Mouse (Mus musculus) macrophage (primary cell): ENCODE data around the gene Gtf2h3. TPM values are rescaled to one million over a fixed set of nuclear protein-coding genes. Genes with fewer than 3 reads are reported as not detected.
A peak's percentile ranks its signal among the peaks of the same experiment; 100 is the strongest.
"Not testable (repeated sequence)": the region's sequence is repeated elsewhere in the genome, so short reads cannot be mapped to it uniquely, and the experiment has no call there.

Experiments used
- H3K27ac ChIP-seq: fragments of 350-480 bp; formaldehyde crosslinking; 2 replicates; pipeline ENCODE4 v1.9.0; 2021
- H3K36me3 ChIP-seq: fragments of 350-480 bp; formaldehyde crosslinking; 2 replicates; pipeline ENCODE4 v1.9.0; 2021; ENCODE audit errors: inconsistent target
- H3K4me3 ChIP-seq: fragments of 350-480 bp; formaldehyde crosslinking; 2 replicates; pipeline ENCODE4 v1.9.0; 2021; ENCODE audit errors: inconsistent target
- H3K79me2 ChIP-seq: fragments of 350-480 bp; formaldehyde crosslinking; 2 replicates; pipeline ENCODE4 v1.9.0; 2021; ENCODE audit errors: inconsistent target
- WGBS: methylation state at CpG from one replicate; pipeline ENCODE4 v1.1.7; 2026; ENCODE audit warnings: inconsistent platforms; ENCODE audit not compliant: missing documents; 5-methylcytosine and 5-hydroxymethylcytosine counted together
- polyA plus RNA-seq: library from polyadenylated mRNA; stranded (reverse); fragments of 250-400 nt; gene quantifications from 3 replicates; pipeline ENCODE4 v1.2.4, GENCODE M21; 2018; ENCODE audit warnings: inconsistent platforms

The Gtf2h3 gene
- polyA plus RNA-seq, 1 experiment from 2014 or later = 10.6 TPM

- WGBS = 93% methylated on average over 17 of the region's 17 CpGs
- Histone ChIP-seq H3K27ac (no peak overlapping the region), H3K36me3 (no peaks in the 10 kb centered on the region), H3K4me3 (no peak overlapping the region), H3K79me2 (no peaks in the 10 kb centered on the region)
Measured at GRCm38 (mm10) chr5:124605041-124605622, 26.2 kb downstream of the Gtf2h3 start.

- Histone ChIP-seq H3K27ac (no peak overlapping the region), H3K79me2 (no peaks in the 10 kb centered on the region), H3K36me3 (no peaks in the 10 kb centered on the region), H3K4me3 (no peak overlapping the region)
- 77% methylated on average over 10 of the region's 10 CpGs for WGBS
Measured at GRCm38 (mm10) chr5:124610965-124611364, 32.0 kb downstream of the Gtf2h3 start.

GRCm38 (mm10) chr5:124614709-124615108 lies 35.8 kb downstream of the Gtf2h3 start:
- WGBS = 27% methylated on average over 11 of the region's 11 CpGs
- no peaks in the 10 kb centered on the region for H3K36me3 ChIP-seq
- H3K27ac ChIP-seq = no peak overlapping the region
- H3K79me2 ChIP-seq = no peaks in the 10 kb centered on the region
- H3K4me3 ChIP-seq = no peak overlapping the region

GRCm38 (mm10) chr5:124618711-124619110 lies 39.8 kb downstream of the Gtf2h3 start:
- Histone ChIP-seq H3K36me3 (no peaks in the 10 kb centered on the region), H3K79me2 (no peaks in the 10 kb centered on the region), H3K27ac (no peak overlapping the region), H3K4me3 (no peak overlapping the region)
- WGBS = 93% methylated on average over 10 of the region's 10 CpGs

- 34% methylated on average over 13 of the region's 13 CpGs for WGBS
- Histone ChIP-seq H3K79me2 (no peaks in the 10 kb centered on the region), H3K27ac (no peak overlapping the region), H3K36me3 (no peaks in the 10 kb centered on the region), H3K4me3 (no peak overlapping the region)
Measured at GRCm38 (mm10) chr5:124621362-124621761, 42.4 kb downstream of the Gtf2h3 start.

- no peak overlapping the region for H3K4me3 ChIP-seq
- 0 out of 2 replicates have a peak overlapping the region, but pooled peaks have one; percentile 10 for H3K27ac ChIP-seq
- no peaks in the 10 kb centered on the region for H3K36me3 ChIP-seq
- no peaks in the 10 kb centered on the region for H3K79me2 ChIP-seq
- 68% methylated on average over 15 of the region's 15 CpGs for WGBS
Measured at GRCm38 (mm10) chr5:124622890-124623289, 44.0 kb downstream of the Gtf2h3 start.

GRCm38 (mm10) chr5:124624291-124624690 lies 45.4 kb downstream of the Gtf2h3 start:
- 94% methylated on average over 9 of the region's 9 CpGs for WGBS
- H3K79me2 ChIP-seq = peaks cover 1% of the 10 kb centered on the region

GRCm38 (mm10) chr5:124628448-124629363 lies 49.8 kb downstream of the Gtf2h3 start, which contains the start of gene Atp6v0a2:
Gene Atp6v0a2 (plus strand): TSS chr5:124628576.
- WGBS = under 1% methylated on average over 49 of the region's 58 CpGs
- peak within 1 kb of the TSS; percentile 86 for H3K4me3 ChIP-seq
- peak within 1 kb of the TSS; percentile 80 for H3K27ac ChIP-seq
- H3K36me3 ChIP-seq = peaks cover 4% of the 10 kb centered on the region; the same call in 1 of the 2 replicates
- peaks cover 19% of the 10 kb centered on the region for H3K79me2 ChIP-seq

More at GRCm38 (mm10) chr5:124624291-124624690, 45.4 kb downstream of the Gtf2h3 start:
- no peak overlapping the region for H3K27ac ChIP-seq
- no peak overlapping the region for H3K4me3 ChIP-seq
- H3K36me3 ChIP-seq = no peaks in the 10 kb centered on the region

GRCm38 (mm10) chr5:124629641-124630040 lies 50.7 kb downstream of the Gtf2h3 start:
- Histone ChIP-seq H3K4me3 (peak overlapping the region; percentile 86), H3K79me2 (peaks cover 19% of the 10 kb centered on the region), H3K27ac (no peak overlapping the region), H3K36me3 (peaks cover 13% of the 10 kb centered on the region)
- 10% methylated on average over 11 of the region's 11 CpGs for WGBS

GRCm38 (mm10) chr5:124631685-124632084 lies 52.7 kb downstream of the Gtf2h3 start:
- Histone ChIP-seq H3K79me2 (peaks cover 19% of the 10 kb centered on the region), H3K36me3 (peaks cover 32% of the 10 kb centered on the region), H3K27ac (no peak overlapping the region), H3K4me3 (no peak overlapping the region)
- WGBS = 58% methylated on average over 11 of the region's 11 CpGs

GRCm38 (mm10) chr5:124632461-124632860 lies 53.5 kb downstream of the Gtf2h3 start:
- no peak overlapping the region for H3K27ac ChIP-seq
- H3K79me2 ChIP-seq = peaks cover 19% of the 10 kb centered on the region
- H3K36me3 ChIP-seq = peaks cover 39% of the 10 kb centered on the region
- WGBS = 82% methylated on average over 5 of the region's 5 CpGs
- H3K4me3 ChIP-seq = no peak overlapping the region

GRCm38 (mm10) chr5:124633425-124633824 lies 54.5 kb downstream of the Gtf2h3 start:
- H3K79me2 ChIP-seq = peaks cover 19% of the 10 kb centered on the region
- WGBS = 100% methylated on average over 2 of the region's 2 CpGs
- no peak overlapping the region for H3K4me3 ChIP-seq
- no peak overlapping the region for H3K27ac ChIP-seq
- H3K36me3 ChIP-seq = peaks cover 47% of the 10 kb centered on the region

- not testable (repeated sequence) for H3K27ac ChIP-seq, H3K79me2 ChIP-seq, H3K4me3 ChIP-seq
- 88% methylated on average over 4 of the region's 4 CpGs for WGBS
- peaks cover 63% of the 10 kb centered on the region for H3K36me3 ChIP-seq
Measured at GRCm38 (mm10) chr5:124635068-124635467, 56.1 kb downstream of the Gtf2h3 start.

GRCm38 (mm10) chr5:124636139-124636538 lies 57.2 kb downstream of the Gtf2h3 start:
- H3K36me3 ChIP-seq = peaks cover 69% of the 10 kb centered on the region
- H3K4me3 ChIP-seq = no peak overlapping the region
- H3K79me2 ChIP-seq = no peaks in the 10 kb centered on the region
- 92% methylated on average over 3 of the region's 3 CpGs for WGBS
- no peak overlapping the region for H3K27ac ChIP-seq

- Histone ChIP-seq H3K36me3 (peaks cover 75% of the 10 kb centered on the region), H3K4me3 (no peak overlapping the region), H3K79me2 (no peaks in the 10 kb centered on the region), H3K27ac (no peak overlapping the region)
- 100% methylated on average over 4 of the region's 4 CpGs for WGBS
Measured at GRCm38 (mm10) chr5:124636694-124637093, 57.8 kb downstream of the Gtf2h3 start.
